Mouse (Mus musculus) embryonic fibroblast, embryonic 13.5 days (primary cell): ENCODE measurements around the gene Ly6g5c.

Source experiments
- CTCF ChIP-seq: IDR thresholded peaks from 2 replicates; pipeline ENCODE4 v1.5.1; 2011; ENCODE audit warnings: mild to moderate bottlenecking, control low read depth, low read length, moderate library complexity, borderline replicate concordance; ENCODE audit not compliant: insufficient read depth
- POLR2A ChIP-seq: IDR thresholded peaks from 2 replicates; pipeline ENCODE4 v1.6.1; 2011; ENCODE audit warnings: low read depth, mild to moderate bottlenecking, control low read depth, low read length, moderate library complexity

GRCm38 (mm10) chr17:35092403-35093198 lies 15.5 kb upstream of the Ly6g5c start:
- TF ChIP-seq CTCF = no peak
- TF ChIP-seq POLR2A = no peak
